Mouse (Mus musculus) heart, embryonic 15.5 days (tissue): ENCODE results near the gene Vps39. TPM values are rescaled to one million over a fixed set of nuclear protein-coding genes. Genes with fewer than 3 reads are reported as not detected.

Source experiments
- polyA plus RNA-seq: library from polyadenylated mRNA; unstranded; fragments of >200 nt; fragmentation: Nextera tagmentation; extraction: Ambion mirVana; gene quantifications from 2 replicates; pipeline ENCODE4 v1.2.1, GENCODE M21; 2015

Gene Vps39
- polyA plus RNA-seq, 1 experiment from 2014 or later = 14.8 TPM

Other genes with a start within 250 kb of the Vps39 start
- gene Ehd4, start 198.5 kb downstream of the Vps39 start, polyA plus RNA-seq = 164 and 188 TPM in 2 replicates
- 1.6 and 1.9 TPM in 2 replicates for gene Pla2g4e, start 107.8 kb downstream of the Vps39 start, polyA plus RNA-seq
- gene Pla2g4d, start 63.9 kb downstream of the Vps39 start, polyA plus RNA-seq = 0.03 TPM in 1 of 2 replicates, not detected in the other
- gene Pla2g4f, start 39.0 kb downstream of the Vps39 start, polyA plus RNA-seq = 0.04 and 0.09 TPM in 2 replicates
- gene Ganc, start 50.8 kb upstream of the Vps39 start, polyA plus RNA-seq = 9.0 and 9.9 TPM in 2 replicates
- 6.5 and 8.0 TPM in 2 replicates for gene Tmem87a, start 51.0 kb upstream of the Vps39 start, polyA plus RNA-seq
- gene Capn3, start 102.9 kb upstream of the Vps39 start, polyA plus RNA-seq = 3.0 and 3.7 TPM in 2 replicates
- 40.9 and 43.2 TPM in 2 replicates for gene Zfp106, start 210.7 kb upstream of the Vps39 start, polyA plus RNA-seq
- gene Snap23, start 214.5 kb upstream of the Vps39 start, polyA plus RNA-seq = 45.6 and 46.0 TPM in 2 replicates